Mouse (Mus musculus): ENCODE measurements around the gene Lrrc39. TPM values are rescaled to one million over a fixed set of nuclear protein-coding genes. Genes with fewer than 3 reads are reported as not detected.
A peak's percentile ranks its signal among the peaks of the same experiment; 100 is the strongest.
"Not testable (repeated sequence)": the region's sequence is repeated elsewhere in the genome, so short reads cannot be mapped to it uniquely, and the experiment has no call there.

The Lrrc39 gene
- 0.78 and 0.80 TPM in 2 replicates for polyA plus RNA-seq (2015; fragmentation: Nextera tagmentation; extraction: Ambion mirVana)

GRCm38 (mm10) chr3:116562408-116563094, at the start of gene Lrrc39:
Lrrc39 (plus strand) TSS chr3:116562973.
- no peak within 1 kb of the TSS for H3K9ac ChIP-seq
- ATAC-seq (ENCODE audit: borderline replicate concordance, extremely low read depth, low FRiP score, low TSS enrichment) = no peak
- WGBS = 38% methylated on average over 7 of the region's 7 CpGs
- H3K4me3 ChIP-seq = no peak within 1 kb of the TSS
- no peak within 1 kb of the TSS for H3K27ac ChIP-seq
- no peaks in the 10 kb centered on the region for H3K27me3 ChIP-seq
- H3K36me3 ChIP-seq = no peaks in the 10 kb centered on the region
- H3K4me1 ChIP-seq = no peaks in the 10 kb centered on the region
- H3K9me3 ChIP-seq = no peaks in the 10 kb centered on the region
- H3K4me2 ChIP-seq = 0 out of 2 replicates have a peak within 1 kb of the TSS, but pooled peaks have one; percentile 12

DNA sequence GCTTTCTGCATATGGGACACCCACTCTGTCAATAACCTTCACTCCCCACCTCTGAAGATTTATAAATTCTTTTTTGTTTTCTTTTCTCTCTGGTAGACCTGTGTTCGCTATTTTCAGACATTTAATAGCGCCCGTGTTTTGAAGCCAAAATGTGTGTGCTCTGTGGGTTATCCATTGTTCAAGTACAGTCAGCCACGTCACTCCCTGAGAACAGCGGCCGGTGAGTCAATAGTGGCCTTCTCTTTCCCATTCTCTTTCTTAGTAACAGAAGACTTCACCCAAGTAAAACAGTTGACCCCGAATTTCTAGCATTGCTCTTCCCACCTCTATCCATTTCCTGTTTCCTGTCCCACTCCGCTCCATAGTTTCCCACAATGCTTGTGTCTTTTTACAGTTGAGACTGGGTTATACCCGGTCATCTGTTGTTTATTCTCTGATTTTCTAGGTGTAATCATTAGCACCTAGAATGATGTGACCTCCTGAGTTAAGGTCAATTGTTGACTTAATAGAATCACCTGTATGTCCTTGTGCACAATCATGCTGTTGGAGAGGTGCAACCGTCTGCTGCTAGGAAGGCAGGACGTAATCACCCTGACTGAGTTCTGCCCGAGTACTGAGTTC, 42.5 kb upstream of the Lrrc39 start:
- no peak overlapping the region for H3K27ac ChIP-seq

GRCm38 (mm10) chr3:116529741-116530140, 33.0 kb upstream of the Lrrc39 start:
- Histone ChIP-seq H3K9ac (no peak overlapping the region), H3K27me3 (no peaks in the 10 kb centered on the region), H3K4me3 (no peak overlapping the region), H3K4me1 (no peaks in the 10 kb centered on the region), H3K9me3 (no peaks in the 10 kb centered on the region), H3K27ac (no peak overlapping the region), H3K4me2 (no peak overlapping the region), H3K36me3 (peaks cover 7% of the 10 kb centered on the region)
- 56% methylated on average over 4 of the region's 5 CpGs for WGBS
- ATAC-seq (ENCODE audit: borderline replicate concordance, extremely low read depth, low FRiP score, low TSS enrichment) = no peak

More for the DNA sequence above, 42.5 kb upstream of the Lrrc39 start:
- 67% methylated on average over 12 of the region's 12 CpGs for WGBS
- H3K9ac ChIP-seq = no peak overlapping the region
- H3K4me1 ChIP-seq = no peaks in the 10 kb centered on the region
- no peak overlapping the region for H3K4me2 ChIP-seq
- H3K9me3 ChIP-seq = no peaks in the 10 kb centered on the region
- no peak for ATAC-seq (ENCODE audit: borderline replicate concordance, extremely low read depth, low FRiP score, low TSS enrichment)
- no peaks in the 10 kb centered on the region for H3K27me3 ChIP-seq
- no peak overlapping the region for H3K4me3 ChIP-seq
- no peaks in the 10 kb centered on the region for H3K36me3 ChIP-seq

DNA sequence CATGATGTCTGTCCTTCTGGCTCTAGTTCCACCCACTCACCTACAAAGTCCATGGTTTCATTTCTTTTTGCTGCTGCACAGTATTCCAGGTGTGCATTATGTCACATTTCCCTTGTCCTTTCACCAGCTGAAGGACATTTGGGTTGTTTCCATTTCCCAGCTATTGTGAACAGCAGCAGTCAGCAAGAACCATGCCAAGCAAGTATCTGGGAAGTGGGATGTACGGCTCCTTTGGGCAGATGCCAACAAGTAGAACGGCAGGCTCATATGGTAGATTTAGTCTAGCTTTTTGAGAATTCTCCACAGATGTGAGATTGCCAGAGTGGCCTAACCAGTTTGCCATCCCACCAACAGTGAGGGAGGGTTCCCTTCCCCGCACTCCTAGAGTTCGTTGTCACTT, 31.9 kb upstream of the Lrrc39 start:
- WGBS = 52% methylated on average over 4 of the region's 4 CpGs
- H3K4me3 ChIP-seq = no peak overlapping the region

DNA sequence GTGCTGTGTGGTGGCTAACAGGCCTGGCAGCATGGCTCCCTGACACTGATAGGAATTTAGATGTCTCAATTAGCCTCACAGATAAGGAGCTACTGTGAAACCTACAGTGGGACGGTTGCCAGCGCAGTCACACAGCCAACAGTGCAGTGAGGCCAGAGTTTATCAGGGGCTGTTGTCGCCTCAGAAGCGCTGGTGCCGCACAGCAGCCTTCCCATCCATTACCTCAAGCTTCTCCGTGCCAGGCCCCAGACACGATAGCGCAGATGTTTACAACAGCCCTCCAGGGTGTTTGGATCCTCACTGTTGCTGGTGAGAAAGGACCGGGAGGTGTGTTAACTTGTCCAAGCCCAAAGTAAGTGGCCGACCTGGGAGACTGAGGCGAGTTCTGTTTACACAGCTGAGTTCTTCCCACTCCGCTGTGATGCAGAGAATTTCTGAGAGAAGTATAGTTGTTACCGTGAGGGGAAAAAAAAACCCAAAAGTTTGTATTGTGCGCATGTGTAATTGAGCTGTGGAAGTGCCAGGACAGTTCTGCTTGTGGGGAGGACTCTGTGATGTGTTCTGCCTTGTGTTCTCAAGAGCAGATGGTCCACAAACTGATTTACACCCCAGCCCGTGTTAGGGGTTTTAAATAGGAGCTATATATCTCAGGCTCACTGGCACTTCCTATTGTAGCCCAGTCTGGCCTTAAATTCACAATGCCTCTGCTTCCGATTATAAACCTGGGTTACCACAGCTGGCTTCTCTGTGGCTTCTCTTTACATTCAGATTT, 26.2 kb upstream of the Lrrc39 start:
- no peaks in the 10 kb centered on the region for H3K4me1 ChIP-seq
- H3K4me3 ChIP-seq = no peak overlapping the region
- ATAC-seq (ENCODE audit: borderline replicate concordance, extremely low read depth, low FRiP score, low TSS enrichment) = 0 out of 2 replicates have a peak, but pooled peaks have one; percentile 14
- no peak overlapping the region for H3K27ac ChIP-seq
- no peak overlapping the region for H3K9ac ChIP-seq
- no peak overlapping the region for H3K4me2 ChIP-seq
- 45% methylated on average over 16 of the region's 16 CpGs for WGBS
- H3K9me3 ChIP-seq = no peaks in the 10 kb centered on the region
- no peaks in the 10 kb centered on the region for H3K27me3 ChIP-seq
- peaks cover 22% of the 10 kb centered on the region for H3K36me3 ChIP-seq

More for the DNA sequence above, 31.9 kb upstream of the Lrrc39 start:
- Histone ChIP-seq H3K27me3 (no peaks in the 10 kb centered on the region), H3K27ac (no peak overlapping the region), H3K4me2 (no peak overlapping the region), H3K9ac (no peak overlapping the region), H3K4me1 (no peaks in the 10 kb centered on the region), H3K9me3 (no peaks in the 10 kb centered on the region), H3K36me3 (peaks cover 9% of the 10 kb centered on the region)
- ATAC-seq (ENCODE audit: borderline replicate concordance, extremely low read depth, low FRiP score, low TSS enrichment) = no peak

- Histone ChIP-seq H3K27ac (no peak overlapping the region), H3K36me3 (peaks cover 23% of the 10 kb centered on the region), H3K9me3 (no peaks in the 10 kb centered on the region), H3K4me3 (no peak overlapping the region), H3K4me1 (no peaks in the 10 kb centered on the region), H3K9ac (no peak overlapping the region), H3K27me3 (no peaks in the 10 kb centered on the region), H3K4me2 (no peak overlapping the region)
- 62% methylated on average over 6 of the region's 6 CpGs for WGBS
- ATAC-seq (ENCODE audit: borderline replicate concordance, extremely low read depth, low FRiP score, low TSS enrichment) = no peak
Measured at GRCm38 (mm10) chr3:116537200-116537573, 25.6 kb upstream of the Lrrc39 start.

- Histone ChIP-seq H3K4me2 (no peak overlapping the region), H3K27me3 (no peaks in the 10 kb centered on the region), H3K9ac (no peak overlapping the region), H3K4me3 (no peak overlapping the region), H3K27ac (no peak overlapping the region), H3K36me3 (peaks cover 28% of the 10 kb centered on the region), H3K9me3 (no peaks in the 10 kb centered on the region), H3K4me1 (no peaks in the 10 kb centered on the region)
- ATAC-seq (ENCODE audit: borderline replicate concordance, extremely low read depth, low FRiP score, low TSS enrichment) = no peak
- whole genome bisulfite sequencing = 78% methylated on average over 2 of the region's 2 CpGs
Measured at GRCm38 (mm10) chr3:116542070-116542469, 20.7 kb upstream of the Lrrc39 start.

DNA sequence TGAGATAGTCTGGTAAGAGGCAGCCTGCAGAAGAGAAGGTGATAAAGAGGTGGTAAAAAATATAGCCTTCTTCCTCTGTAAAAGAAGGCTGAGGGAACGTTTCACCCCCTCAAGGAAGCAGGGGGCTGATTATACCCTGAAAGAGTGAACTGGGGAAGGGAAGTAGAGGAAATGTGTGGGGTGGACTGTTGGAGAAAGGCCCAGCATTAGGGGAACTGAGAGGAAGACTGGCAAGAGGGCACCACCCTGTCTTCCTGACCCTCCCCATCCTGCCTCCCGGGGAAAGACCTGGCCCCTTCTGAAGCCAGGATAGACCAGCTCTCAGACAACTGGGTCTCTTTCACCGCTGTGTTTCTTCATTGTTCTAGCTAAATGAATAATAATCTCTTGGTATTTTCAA, 20.2 kb upstream of the Lrrc39 start:
- H3K27ac ChIP-seq = no peak overlapping the region
- H3K4me1 ChIP-seq = no peaks in the 10 kb centered on the region
- H3K9me3 ChIP-seq = no peaks in the 10 kb centered on the region
- ATAC-seq (ENCODE audit: borderline replicate concordance, extremely low read depth, low FRiP score, low TSS enrichment) = no peak
- peaks cover 25% of the 10 kb centered on the region for H3K36me3 ChIP-seq
- 81% methylated on average over 3 of the region's 3 CpGs for WGBS
- H3K9ac ChIP-seq = no peak overlapping the region
- H3K4me3 ChIP-seq = no peak overlapping the region
- H3K4me2 ChIP-seq = no peak overlapping the region
- H3K27me3 ChIP-seq = no peaks in the 10 kb centered on the region

- Histone ChIP-seq H3K4me1 (no peaks in the 10 kb centered on the region), H3K27ac (no peak overlapping the region), H3K27me3 (no peaks in the 10 kb centered on the region), H3K36me3 (peaks cover 21% of the 10 kb centered on the region), H3K4me2 (no peak overlapping the region), H3K9me3 (no peaks in the 10 kb centered on the region), H3K4me3 (no peak overlapping the region), H3K9ac (no peak overlapping the region)
- 80% methylated on average over 5 of the region's 5 CpGs for WGBS
- ATAC-seq (ENCODE audit: borderline replicate concordance, extremely low read depth, low FRiP score, low TSS enrichment) = no peak
Measured at GRCm38 (mm10) chr3:116547430-116547829, 15.3 kb upstream of the Lrrc39 start.

GRCm38 (mm10) chr3:116551362-116551761, 11.4 kb upstream of the Lrrc39 start:
- ATAC-seq (ENCODE audit: borderline replicate concordance, extremely low read depth, low FRiP score, low TSS enrichment) = no peak
- H3K27ac ChIP-seq = no peak overlapping the region
- H3K9me3 ChIP-seq = no peaks in the 10 kb centered on the region
- whole genome bisulfite sequencing = 86% methylated on average over 5 of the region's 5 CpGs
- no peaks in the 10 kb centered on the region for H3K27me3 ChIP-seq
- H3K4me3 ChIP-seq = no peak overlapping the region
- peaks cover 10% of the 10 kb centered on the region for H3K36me3 ChIP-seq
- H3K4me2 ChIP-seq = no peak overlapping the region
- no peaks in the 10 kb centered on the region for H3K4me1 ChIP-seq
- H3K9ac ChIP-seq = no peak overlapping the region

DNA sequence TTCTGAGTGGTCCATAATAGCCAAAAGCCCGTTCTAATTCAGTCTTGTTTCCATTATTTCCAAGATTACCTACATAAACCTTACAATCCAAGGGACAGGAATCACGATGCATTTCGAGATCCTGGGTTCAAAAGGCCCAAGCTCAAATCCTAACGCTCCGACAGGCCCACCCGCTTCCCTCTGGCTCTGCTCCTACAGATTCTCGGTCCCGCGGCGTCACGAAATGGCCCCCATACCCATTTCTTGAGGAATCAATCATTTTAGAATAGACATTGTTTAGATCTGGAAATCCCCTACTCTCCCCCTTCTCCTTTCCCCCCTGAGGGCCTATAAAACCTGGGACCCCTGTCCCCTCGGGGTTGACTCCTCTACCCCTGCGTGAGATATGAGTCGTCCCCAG, 1.5 kb upstream of the Lrrc39 start:
- WGBS = 94% methylated on average over 14 of the region's 14 CpGs
- not testable (repeated sequence) for H3K27ac ChIP-seq; H3K4me2 ChIP-seq; H3K36me3 ChIP-seq; H3K9me3 ChIP-seq; H3K9ac ChIP-seq; ATAC-seq (ENCODE audit: borderline replicate concordance, extremely low read depth, low FRiP score, low TSS enrichment); H3K4me1 ChIP-seq; H3K4me3 ChIP-seq; H3K27me3 ChIP-seq

- no peaks in the 10 kb centered on the region for H3K27me3 ChIP-seq
- H3K9me3 ChIP-seq = no peaks in the 10 kb centered on the region
- WGBS = 50% methylated on average over 7 of the region's 7 CpGs
- no peak overlapping the region for H3K27ac ChIP-seq
- no peaks in the 10 kb centered on the region for H3K4me1 ChIP-seq
- H3K36me3 ChIP-seq = no peaks in the 10 kb centered on the region
- H3K4me3 ChIP-seq = no peak overlapping the region
- H3K9ac ChIP-seq = no peak overlapping the region
- 0 out of 2 replicates have a peak overlapping the region, but pooled peaks have one; percentile 12 for H3K4me2 ChIP-seq
- ATAC-seq (ENCODE audit: borderline replicate concordance, extremely low read depth, low FRiP score, low TSS enrichment) = no peak
Measured at GRCm38 (mm10) chr3:116563095-116563492, 321 bp downstream of the Lrrc39 start.

All from lung, embryonic 15.5 days (tissue).